In the genomic region with DNA sequence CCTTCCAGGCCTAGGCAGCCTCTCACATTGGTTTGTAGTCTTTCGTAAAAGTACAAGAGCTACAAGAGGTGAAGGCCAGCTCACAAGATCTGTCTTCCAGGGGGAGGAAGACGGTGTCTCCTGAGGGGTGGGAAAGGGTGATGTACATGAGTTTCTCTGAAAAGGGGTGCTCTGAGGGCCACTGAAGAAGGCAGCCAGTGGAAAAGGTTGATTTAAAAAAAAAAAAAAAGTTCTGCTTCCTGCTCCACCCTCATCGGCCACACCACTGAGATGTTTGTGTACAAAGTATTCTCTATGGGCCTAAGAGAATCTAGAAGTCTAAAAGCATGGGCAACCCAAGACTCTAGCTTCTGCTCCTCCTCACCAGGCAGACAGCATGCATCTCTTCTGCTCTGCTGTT, we compare ENCODE assay signal across 19 mouse cellular contexts. TPM values are rescaled to one million over a fixed set of nuclear protein-coding genes. Genes with fewer than 3 reads are reported as not detected.
DNase-seq lines count a peak whose midpoint lies in the region; ATAC-seq and TF ChIP-seq lines count a peak whose summit lies in the region.
"Had no signal": no experiment of that assay in that cellular context is flagged by ENCODE, and none has a peak within 500 bp of the region (broad histone marks: within the 10 kb centered on the region; RNA-seq: fewer than 3 reads in every experiment).

A gene (minus strand): TSS at position 156 of the 400 bp plus-strand sequence.

- DNase-seq in lung, adult 2 months: no peak
- no peak for DNase-seq in lung, adult 18-20 months
- DNase-seq in CD4-positive helper T cell, adult 2 months (ENCODE audit: low read depth, low spot score): peak; percentile 83
- DNase-seq in right cerebral cortex, postnatal 14 days: no peak
- DNase-seq in gastrocnemius, adult 8-10 months (ENCODE audit: low spot score in 2 of 2): no peak
- DNase-seq: cerebellum, adult 2 months; gastrocnemius, postnatal 25 days; kidney, postnatal 36 days had no signal

- H3K27me3 ChIP-seq in small intestine, adult 2 months (ENCODE audit: control insufficient read depth, insufficient read depth, low read length): no peaks in the 10 kb centered on the region
- H3K27me3 ChIP-seq: embryonic facial prominence, embryonic 13.5 days; heart, embryonic 13.5 days; lung, embryonic 15.5 days had no signal

- H3K4me3 ChIP-seq in lung, adult 2 months (replicated peaks; ENCODE audit: extremely low read depth, low read depth, low read length): peak within 1 kb of the TSS; percentile 40
- H3K4me3 ChIP-seq in small intestine, adult 2 months (ENCODE audit: low read depth, low read length): peak within 1 kb of the TSS; percentile 54
- H3K4me3 ChIP-seq: embryonic facial prominence, embryonic 13.5 days; heart, embryonic 13.5 days; hindbrain, embryonic 10.5 days; lung, embryonic 15.5 days; myocyte had no signal

- no peak for TF ChIP-seq POLR2A in lung, adult 2 months (IDR thresholded peaks at IDR 0.05; ENCODE audit: borderline replicate concordance, extremely low read depth, low read depth, low read length)
- TF ChIP-seq POLR2A in small intestine, adult 2 months (IDR thresholded peaks at IDR 0.05; ENCODE audit: low read depth, low read length): no peak

- peak within 1 kb of the TSS; percentile 80 for H3K27ac ChIP-seq in small intestine, adult 2 months (ENCODE audit: insufficient read depth, low read depth, low read length)
- H3K27ac ChIP-seq: embryonic facial prominence, embryonic 13.5 days; heart, embryonic 13.5 days; hindbrain, embryonic 10.5 days; lung, embryonic 15.5 days had no signal

- peak; percentile 70 for ATAC-seq in activated CD4-positive, CD25-positive, alpha-beta regulatory T cell, adult 4 months
- ATAC-seq: intestine, embryonic 16.5 days had no signal

- WGBS in lung, adult 2 months: 67% methylated on average over 3 of the region's 3 CpGs
- 68% methylated on average over 3 of the region's 3 CpGs for WGBS in small intestine, adult 2 months

- H3K36me3 ChIP-seq in small intestine, adult 2 months (ENCODE audit: control insufficient read depth, insufficient read depth, low read length): no peaks in the 10 kb centered on the region
- H3K36me3 ChIP-seq: embryonic facial prominence, embryonic 13.5 days; heart, embryonic 13.5 days; hindbrain, embryonic 10.5 days; lung, embryonic 15.5 days had no signal

- no peaks in the 10 kb centered on the region for H3K4me1 ChIP-seq in lung, adult 2 months (ENCODE audit: control insufficient read depth, insufficient read depth, low read length)
- peaks cover 10% of the 10 kb centered on the region; the same call in 1 of the 2 replicates for H3K4me1 ChIP-seq in small intestine, adult 2 months (ENCODE audit: control insufficient read depth, insufficient read depth, insufficient read length, low read length)
- H3K4me1 ChIP-seq: embryonic facial prominence, embryonic 13.5 days; heart, embryonic 13.5 days; hindbrain, embryonic 10.5 days; lung, embryonic 15.5 days had no signal

- no peak for TF ChIP-seq CTCF in lung, adult 2 months (IDR thresholded peaks at IDR 0.05; ENCODE audit: insufficient read depth, low read length)
- TF ChIP-seq CTCF in small intestine, adult 2 months (IDR thresholded peaks at IDR 0.05; ENCODE audit: extremely low read depth, insufficient read length, insufficient replicate concordance, low read depth, low read length): no peak

RNA-seq across cellular contexts. Expression of the gene that starts here (rescaled TPM):
- polyA plus RNA-seq in lung, adult 2 months (2012; rRNA removed): 12.5 and 15.4 TPM in 2 replicates
- polyA plus RNA-seq in activated CD4-positive, CD25-positive, alpha-beta regulatory T cell, adult 4 months (2017; shearing (Covaris generic)): 1,000 to 10,000 TPM; 1,102 to 1,198 TPM
- 6.2 and 13.0 TPM in 2 replicates for polyA plus RNA-seq in small intestine, adult 2 months (2012; rRNA removed)
- not detected for total RNA-seq in gastrocnemius, adult 8-10 months (2022)
- total RNA-seq: layer of hippocampus, postnatal 25 days; left cerebral cortex, postnatal 36 days had no signal
- polyA plus RNA-seq: brain, embryonic 14.5 days; embryonic facial prominence, embryonic 13.5 days; heart, embryonic 13.5 days; myocyte had no signal

Comparison
In these comparisons a context has a peak if more than half of its experiments do, and no peak if none do; other contexts are left out.
1. RNA of the gene that starts here (polyA plus RNA-seq): 1,102 to 1,198 TPM in activated CD4-positive, CD25-positive, alpha-beta regulatory T cell, adult 4 months; 12.5 to 15.4 TPM in lung, adult 2 months and 6.2 to 13.0 TPM in small intestine, adult 2 months; every median in the first group is over 10 times any median in the second.